Mouse (Mus musculus): ENCODE measurements at regions not wholly inside any gene's neighbourhood (a gene's known extent, or its start where the extent isn't known, plus 50 kb on each side); places are given as distances from the start of the nearest gene placed in this dataset.

- no peaks in the 10 kb centered on the region for H3K9me3 ChIP-seq
- no peak overlapping the region for H3K4me2 ChIP-seq (replicated peaks)
- 0 out of 2 replicates have a peak, but pooled peaks cover 2% of the 10 kb centered on the region for H3K4me1 ChIP-seq
- H3K27ac ChIP-seq = no peak overlapping the region
- no peaks in the 10 kb centered on the region for H3K36me3 ChIP-seq
- H3K4me3 ChIP-seq = no peak overlapping the region
- 78% methylated on average over 7 of the region's 7 CpGs for WGBS
- no peak for ATAC-seq (ENCODE audit: insufficient number of reproducible peaks, insufficient read depth, low FRiP score, low TSS enrichment)
- no peaks in the 10 kb centered on the region for H3K27me3 ChIP-seq
- no peak overlapping the region for H3K9ac ChIP-seq
Observed at GRCm38 (mm10) chr7:136035735-136036134, 319.6 kb upstream of the Mki67 start.

DNA sequence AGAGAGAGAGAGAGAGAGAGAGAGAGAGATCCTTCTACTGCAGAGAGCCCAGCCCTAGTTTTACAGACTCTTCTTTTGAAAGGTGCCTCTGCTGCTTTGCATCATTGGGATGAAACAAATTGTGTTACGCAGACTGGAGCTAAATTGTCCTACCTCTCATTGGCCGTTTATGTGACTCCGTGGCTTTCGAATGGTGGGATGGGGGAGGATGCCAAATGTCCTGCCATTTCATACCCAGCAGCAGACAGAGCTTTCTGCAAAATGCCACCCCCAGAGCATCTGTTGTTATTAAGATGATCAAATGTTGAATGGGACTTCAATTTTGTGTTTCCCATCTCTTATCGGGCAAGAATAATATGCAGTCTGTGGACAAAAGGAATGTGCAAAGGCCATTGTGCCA lies 321.9 kb upstream of the Mki67 start:
- WGBS = 77% methylated on average over 5 of the region's 5 CpGs
- Histone ChIP-seq H3K9ac (no peak overlapping the region), H3K9me3 (no peaks in the 10 kb centered on the region), H3K27me3 (no peaks in the 10 kb centered on the region), H3K4me1 (0 out of 2 replicates have a peak, but pooled peaks cover 5% of the 10 kb centered on the region), H3K4me2 (replicated peaks) (no peak overlapping the region), H3K36me3 (no peaks in the 10 kb centered on the region), H3K4me3 (no peak overlapping the region), H3K27ac (no peak overlapping the region)
- no peak for ATAC-seq (ENCODE audit: insufficient number of reproducible peaks, insufficient read depth, low FRiP score, low TSS enrichment)

- WGBS = 39% methylated on average over 2 of the region's 2 CpGs
- no peak for ATAC-seq (ENCODE audit: insufficient number of reproducible peaks, insufficient read depth, low FRiP score, low TSS enrichment)
- no peaks in the 10 kb centered on the region for H3K9me3 ChIP-seq
- H3K9ac ChIP-seq = no peak overlapping the region
- no peaks in the 10 kb centered on the region for H3K27me3 ChIP-seq
- H3K4me3 ChIP-seq = no peak overlapping the region
- H3K27ac ChIP-seq = no peak overlapping the region
- H3K4me1 ChIP-seq = 0 out of 2 replicates have a peak, but pooled peaks cover 5% of the 10 kb centered on the region
- H3K36me3 ChIP-seq = no peaks in the 10 kb centered on the region
- H3K4me2 ChIP-seq (replicated peaks) = no peak overlapping the region
Observed at GRCm38 (mm10) chr7:136038906-136039305, 322.7 kb upstream of the Mki67 start.

GRCm38 (mm10) chr7:136041921-136042320 lies 325.8 kb upstream of the Mki67 start:
- H3K9me3 ChIP-seq = no peaks in the 10 kb centered on the region
- H3K36me3 ChIP-seq = no peaks in the 10 kb centered on the region
- no peak for ATAC-seq (ENCODE audit: insufficient number of reproducible peaks, insufficient read depth, low FRiP score, low TSS enrichment)
- no peak overlapping the region for H3K9ac ChIP-seq
- H3K4me1 ChIP-seq = peaks cover 30% of the 10 kb centered on the region
- H3K27ac ChIP-seq = no peak overlapping the region
- H3K4me2 ChIP-seq (replicated peaks) = no peak overlapping the region
- H3K27me3 ChIP-seq = no peaks in the 10 kb centered on the region
- WGBS = 30% methylated on average over 4 of the region's 4 CpGs
- H3K4me3 ChIP-seq = no peak overlapping the region

GRCm38 (mm10) chr7:136046645-136047363 lies 330.6 kb upstream of the Mki67 start:
- Histone ChIP-seq H3K27me3 (peaks cover 5% of the 10 kb centered on the region; the same call in 1 of the 2 replicates), H3K36me3 (no peaks in the 10 kb centered on the region), H3K4me3 (no peak overlapping the region), H3K9me3 (no peaks in the 10 kb centered on the region), H3K4me2 (replicated peaks) (0 out of 2 replicates have a peak overlapping the region, but pooled peaks have one; percentile 19), H3K9ac (no peak overlapping the region), H3K4me1 (peaks cover 63% of the 10 kb centered on the region), H3K27ac (peak overlapping the region; percentile 89)
- 15% methylated on average over 14 of the region's 14 CpGs for WGBS
- ATAC-seq (ENCODE audit: insufficient number of reproducible peaks, insufficient read depth, low FRiP score, low TSS enrichment) = peak; percentile 78

- H3K9me3 ChIP-seq = no peaks in the 10 kb centered on the region
- WGBS = 14% methylated on average over 7 of the region's 7 CpGs
- no peak overlapping the region for H3K4me3 ChIP-seq
- H3K27ac ChIP-seq = peak overlapping the region; percentile 89
- ATAC-seq (ENCODE audit: insufficient number of reproducible peaks, insufficient read depth, low FRiP score, low TSS enrichment) = no peak; the same call in 1 of the 2 replicates
- H3K4me2 ChIP-seq (replicated peaks) = no peak overlapping the region
- H3K9ac ChIP-seq = no peak overlapping the region
- no peaks in the 10 kb centered on the region for H3K36me3 ChIP-seq
- peaks cover 5% of the 10 kb centered on the region; the same call in 1 of the 2 replicates for H3K27me3 ChIP-seq
- peaks cover 60% of the 10 kb centered on the region for H3K4me1 ChIP-seq
Observed at GRCm38 (mm10) chr7:136047364-136047945, 331.3 kb upstream of the Mki67 start.

GRCm38 (mm10) chr7:136048925-136049586 lies 332.9 kb upstream of the Mki67 start:
- no peak overlapping the region for H3K4me3 ChIP-seq
- no peaks in the 10 kb centered on the region for H3K9me3 ChIP-seq
- peaks cover 60% of the 10 kb centered on the region for H3K4me1 ChIP-seq
- H3K27ac ChIP-seq = peak overlapping the region; percentile 64; the same call in 1 of the 2 replicates
- no peak overlapping the region for H3K4me2 ChIP-seq (replicated peaks)
- ATAC-seq (ENCODE audit: insufficient number of reproducible peaks, insufficient read depth, low FRiP score, low TSS enrichment) = no peak
- peaks cover 5% of the 10 kb centered on the region; the same call in 1 of the 2 replicates for H3K27me3 ChIP-seq
- H3K9ac ChIP-seq = no peak overlapping the region
- WGBS = 31% methylated on average over 8 of the region's 8 CpGs
- no peaks in the 10 kb centered on the region for H3K36me3 ChIP-seq

GRCm38 (mm10) chr7:136049587-136049930 lies 333.4 kb upstream of the Mki67 start:
- 56% methylated on average over 4 of the region's 4 CpGs for WGBS
- Histone ChIP-seq H3K4me2 (replicated peaks) (no peak overlapping the region), H3K27me3 (peaks cover 5% of the 10 kb centered on the region; the same call in 1 of the 2 replicates), H3K4me3 (no peak overlapping the region), H3K9me3 (no peaks in the 10 kb centered on the region), H3K27ac (peak overlapping the region; percentile 64; the same call in 1 of the 2 replicates), H3K36me3 (no peaks in the 10 kb centered on the region), H3K4me1 (peaks cover 55% of the 10 kb centered on the region), H3K9ac (no peak overlapping the region)
- ATAC-seq (ENCODE audit: insufficient number of reproducible peaks, insufficient read depth, low FRiP score, low TSS enrichment) = no peak

DNA sequence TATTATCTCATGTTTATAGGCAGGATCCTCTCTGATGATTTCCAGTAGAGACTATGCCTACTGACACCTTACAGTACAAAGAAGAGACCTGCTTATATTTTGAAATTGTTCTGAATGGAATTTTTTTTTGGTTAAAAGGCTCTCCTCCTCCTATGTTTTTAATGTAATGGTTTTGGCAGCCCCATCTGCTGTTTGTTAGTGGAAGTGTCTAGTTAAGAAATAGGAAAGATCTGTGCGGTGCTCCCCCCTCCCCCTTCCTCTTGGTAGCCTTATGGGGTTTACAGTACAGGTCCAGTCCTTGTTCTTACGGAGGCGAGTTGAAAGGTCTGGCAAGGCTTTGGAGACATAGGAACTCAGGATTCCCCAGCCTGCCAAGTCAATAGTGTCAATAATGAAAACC lies 334.0 kb upstream of the Mki67 start:
- 37% methylated on average over 3 of the region's 3 CpGs for WGBS
- no peak overlapping the region for H3K27ac ChIP-seq
- ATAC-seq (ENCODE audit: insufficient number of reproducible peaks, insufficient read depth, low FRiP score, low TSS enrichment) = no peak
- peaks cover 5% of the 10 kb centered on the region; the same call in 1 of the 2 replicates for H3K27me3 ChIP-seq
- no peaks in the 10 kb centered on the region for H3K9me3 ChIP-seq
- peaks cover 53% of the 10 kb centered on the region for H3K4me1 ChIP-seq
- H3K4me2 ChIP-seq (replicated peaks) = no peak overlapping the region
- no peak overlapping the region for H3K9ac ChIP-seq
- no peak overlapping the region for H3K4me3 ChIP-seq
- H3K36me3 ChIP-seq = no peaks in the 10 kb centered on the region

DNA sequence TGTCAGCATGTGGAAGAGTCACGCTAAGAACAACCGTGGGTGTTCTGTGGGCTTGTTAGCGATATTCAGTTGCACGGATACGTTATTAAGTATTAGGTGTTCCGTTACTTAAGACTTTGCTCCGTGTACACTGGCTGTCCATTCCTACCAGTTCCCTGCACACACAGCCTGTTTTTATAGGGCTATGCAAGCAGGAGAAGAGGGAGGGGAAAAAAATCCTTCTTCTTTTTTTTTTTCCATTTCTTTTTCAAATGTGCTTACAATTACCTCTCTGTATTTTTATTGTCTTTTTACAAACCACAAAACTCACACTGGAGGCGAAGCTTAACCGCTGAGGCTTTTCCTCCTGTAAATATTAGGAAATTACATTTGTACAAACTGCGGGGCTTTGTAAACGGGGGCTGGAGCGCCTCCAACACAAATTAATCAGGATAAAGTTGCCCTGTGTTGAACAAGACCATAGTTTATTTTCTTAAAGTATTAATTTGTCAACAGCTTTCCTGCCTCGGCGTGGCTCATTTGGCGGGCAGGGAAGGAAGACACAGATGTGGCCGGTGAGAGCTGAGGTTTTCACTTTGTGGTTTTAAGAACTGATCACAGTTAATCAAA lies 340.8 kb upstream of the Mki67 start:
- no peak overlapping the region for H3K4me3 ChIP-seq
- H3K9ac ChIP-seq = no peak overlapping the region
- H3K27me3 ChIP-seq = no peaks in the 10 kb centered on the region
- peaks cover 34% of the 10 kb centered on the region for H3K4me1 ChIP-seq
- ATAC-seq (ENCODE audit: insufficient number of reproducible peaks, insufficient read depth, low FRiP score, low TSS enrichment) = no peak
- peak overlapping the region; percentile 22; the same call in 1 of the 2 replicates for H3K4me2 ChIP-seq (replicated peaks)
- 29% methylated on average over 16 of the region's 16 CpGs for WGBS
- H3K9me3 ChIP-seq = no peaks in the 10 kb centered on the region
- H3K27ac ChIP-seq = peak overlapping the region; percentile 20; the same call in 1 of the 2 replicates
- no peaks in the 10 kb centered on the region for H3K36me3 ChIP-seq

GRCm38 (mm10) chr7:136058319-136058718 lies 342.2 kb upstream of the Mki67 start:
- H3K27ac ChIP-seq = peak overlapping the region; percentile 80; the same call in 1 of the 2 replicates
- no peak overlapping the region for H3K9ac ChIP-seq
- no peak overlapping the region for H3K4me2 ChIP-seq (replicated peaks)
- H3K36me3 ChIP-seq = no peaks in the 10 kb centered on the region
- no peaks in the 10 kb centered on the region for H3K9me3 ChIP-seq
- WGBS = 44% methylated on average over 5 of the region's 5 CpGs
- no peak for ATAC-seq (ENCODE audit: insufficient number of reproducible peaks, insufficient read depth, low FRiP score, low TSS enrichment)
- no peaks in the 10 kb centered on the region for H3K27me3 ChIP-seq
- no peak overlapping the region for H3K4me3 ChIP-seq
- peaks cover 44% of the 10 kb centered on the region for H3K4me1 ChIP-seq
